Mouse (Mus musculus) MEL (cell line): Measurements from ENCODE around the gene Fus. TPM values are rescaled to one million over a fixed set of nuclear protein-coding genes. Genes with fewer than 3 reads are reported as not detected.

Experiments used
- DNase-seq: peaks from one replicate; pipeline ENCODE4 v3.0.0; 2011; ENCODE audit warnings: low read depth, low spot score
- H3K27ac ChIP-seq: 2 replicates; pipeline ENCODE4 v1.5.1; 2012; ENCODE audit warnings: low read depth, mild to moderate bottlenecking, control low read depth, low read length, moderate library complexity; ENCODE audit not compliant: control insufficient read depth
- H3K27me3 ChIP-seq, 2 experiments: fragments of 150-350 bp in 1 of 2; sonication (generic) in 1 of 2; 2 replicates each; pipeline ENCODE4 v1.6.1; 2012; ENCODE audit warnings: low read length in 2 of 2, mild to moderate bottlenecking in 2 of 2, improper control_type of control experiment in 1 of 2, moderate library complexity in 1 of 2; ENCODE audit not compliant: insufficient read depth in 2 of 2, control insufficient read depth in 1 of 2
- H3K36me3 ChIP-seq, 2 experiments: 2 replicates each; pipeline ENCODE4 v1.6.1; 2012 to 2014; ENCODE audit warnings: low read length in 2 of 2, improper control_type of control experiment in 1 of 2, inconsistent platforms in 1 of 2, mild to moderate bottlenecking in 1 of 2; ENCODE audit not compliant: insufficient read depth in 2 of 2, control insufficient read depth in 1 of 2
- H3K4me1 ChIP-seq, 2 experiments: fragments of 150-350 bp in 1 of 2; sonication (generic) in 1 of 2; 2 replicates each; pipeline ENCODE4 v1.6.1; 2012; ENCODE audit warnings: low read length in 2 of 2, improper control_type of control experiment in 1 of 2, mild to moderate bottlenecking in 1 of 2; ENCODE audit not compliant: insufficient read depth in 2 of 2, control insufficient read depth in 1 of 2
- H3K4me3 ChIP-seq, 2 experiments: fragments of 150-350 bp in 1 of 2; sonication (generic) in 1 of 2; 2 replicates each; pipeline ENCODE4 v1.5.1; 2012; ENCODE audit warnings: low read depth in 2 of 2, low read length in 2 of 2, mild to moderate bottlenecking in 2 of 2, moderate library complexity in 2 of 2, control low read depth in 1 of 2, improper control_type of control experiment in 1 of 2; ENCODE audit not compliant: control insufficient read depth in 1 of 2, insufficient read depth in 1 of 2
- H3K79me2 ChIP-seq: 2 replicates; pipeline ENCODE4 v1.6.1; 2012; ENCODE audit warnings: mild to moderate bottlenecking, low read length, moderate library complexity; ENCODE audit not compliant: control insufficient read depth, poor library complexity, insufficient read depth
- H3K9ac ChIP-seq: 2 replicates; pipeline ENCODE4 v1.6.1; 2012; ENCODE audit warnings: low read depth, mild to moderate bottlenecking, control low read depth, low read length, moderate library complexity; ENCODE audit not compliant: control insufficient read depth, poor library complexity, severe bottlenecking
- H3K9me3 ChIP-seq: fragments of 150-350 bp; sonication (generic); replicated peaks from 2 replicates; pipeline ENCODE4 v1.6.1; 2012; ENCODE audit warnings: mild to moderate bottlenecking, low read length, improper control_type of control experiment, moderate library complexity; ENCODE audit not compliant: insufficient read depth
- BHLHE40 ChIP-seq: IDR thresholded peaks from 2 replicates; pipeline ENCODE4 v1.6.1; 2012; ENCODE audit warnings: low read depth, mild to moderate bottlenecking, inconsistent platforms, low read length, improper control_type of control experiment, borderline replicate concordance
- CHD1 ChIP-seq: IDR thresholded peaks from 2 replicates; pipeline ENCODE4 v1.6.1; 2012; ENCODE audit warnings: low read depth, mild to moderate bottlenecking, inconsistent platforms, low read length, improper control_type of control experiment
- CTCF ChIP-seq, 3 experiments: IDR thresholded peaks in 2 of 3; conservative IDR thresholded peaks in 1 of 3; 2 replicates each; pipeline ENCODE4 v1.5.1; 2011 to 2012; ENCODE audit warnings: low read length in 3 of 3, low read depth in 2 of 3, mild to moderate bottlenecking in 2 of 3, improper control_type of control experiment in 1 of 3, inconsistent platforms in 1 of 3, mixed read lengths in 1 of 3, moderate library complexity in 1 of 3; ENCODE audit not compliant: control insufficient read depth in 1 of 3, insufficient read depth in 1 of 3, poor library complexity in 1 of 3, severe bottlenecking in 1 of 3
- E2F4 ChIP-seq: IDR thresholded peaks from 2 replicates; pipeline ENCODE4 v1.6.1; 2011; ENCODE audit warnings: low read depth, low read length, improper control_type of control experiment, borderline replicate concordance
- ELF1 ChIP-seq: IDR thresholded peaks from 2 replicates; pipeline ENCODE4 v1.6.1; 2014; ENCODE audit warnings: low read depth, mild to moderate bottlenecking, inconsistent platforms, low read length, improper control_type of control experiment, moderate library complexity
- EP300 ChIP-seq, 2 experiments: IDR thresholded peaks; 2 replicates each; pipeline ENCODE4 v1.6.1; 2011; ENCODE audit warnings: improper control_type of control experiment in 2 of 2, low read length in 2 of 2, low read depth in 1 of 2, mild to moderate bottlenecking in 1 of 2
- ETS1 ChIP-seq: IDR thresholded peaks from 2 replicates; pipeline ENCODE4 v1.6.1; 2012; ENCODE audit warnings: low read depth, mild to moderate bottlenecking, inconsistent platforms, low read length, improper control_type of control experiment, moderate library complexity
- MAX ChIP-seq: IDR thresholded peaks from 2 replicates; pipeline ENCODE4 v1.6.1; 2011; ENCODE audit warnings: low read length, improper control_type of control experiment
- MAZ ChIP-seq: IDR thresholded peaks from 2 replicates; pipeline ENCODE4 v1.6.1; 2012; ENCODE audit warnings: low read depth, mild to moderate bottlenecking, inconsistent platforms, low read length, improper control_type of control experiment
- MXI1 ChIP-seq: IDR thresholded peaks from 2 replicates; pipeline ENCODE4 v1.6.1; 2011; ENCODE audit warnings: mild to moderate bottlenecking, low read depth, low read length, improper control_type of control experiment
- NELFE ChIP-seq: IDR thresholded peaks from 2 replicates; pipeline ENCODE4 v1.6.1; 2011; ENCODE audit warnings: low read depth, low read length, improper control_type of control experiment
- NRF1 ChIP-seq: IDR thresholded peaks from 2 replicates; pipeline ENCODE4 v1.6.1; 2014; ENCODE audit warnings: low read depth, mild to moderate bottlenecking, inconsistent platforms, low read length, improper control_type of control experiment, moderate library complexity; ENCODE audit not compliant: poor library complexity, insufficient read depth, severe bottlenecking
- POLR2A ChIP-seq, 2 experiments: IDR thresholded peaks; 2 replicates each; pipeline ENCODE4 v1.6.1; 2011 to 2012; ENCODE audit warnings: low read length in 2 of 2, mild to moderate bottlenecking in 2 of 2, control low read depth in 1 of 2, improper control_type of control experiment in 1 of 2, low read depth in 1 of 2, moderate library complexity in 1 of 2; ENCODE audit not compliant: control insufficient read depth in 1 of 2, insufficient read depth in 1 of 2, poor library complexity in 1 of 2
- POLR2AphosphoS2 ChIP-seq: IDR thresholded peaks from 2 replicates; pipeline ENCODE4 v1.6.1; 2011; ENCODE audit warnings: low read length, improper control_type of control experiment
- RAD21 ChIP-seq: IDR thresholded peaks from 2 replicates; pipeline ENCODE4 v1.6.1; 2011; ENCODE audit warnings: mild to moderate bottlenecking, low read depth, low read length, improper control_type of control experiment
- RCOR1 ChIP-seq: IDR thresholded peaks from 2 replicates; pipeline ENCODE4 v1.6.1; 2012; ENCODE audit warnings: low read depth, mild to moderate bottlenecking, inconsistent platforms, low read length, improper control_type of control experiment
- SIN3A ChIP-seq: IDR thresholded peaks from 2 replicates; pipeline ENCODE4 v1.6.1; 2012; ENCODE audit warnings: low read length, improper control_type of control experiment, inconsistent platforms
- TAL1 ChIP-seq: IDR thresholded peaks from 2 replicates; pipeline ENCODE4 v1.6.1; 2012; ENCODE audit warnings: mild to moderate bottlenecking, inconsistent platforms, low read length, moderate library complexity, mixed read lengths
- TCF12 ChIP-seq: IDR thresholded peaks from 2 replicates; pipeline ENCODE4 v1.6.1; 2014; ENCODE audit warnings: low read depth, mild to moderate bottlenecking, inconsistent platforms, low read length, improper control_type of control experiment, moderate library complexity
- UBTF ChIP-seq: IDR thresholded peaks from 2 replicates; pipeline ENCODE4 v1.6.1; 2012; ENCODE audit warnings: low read depth, mild to moderate bottlenecking, inconsistent platforms, low read length, improper control_type of control experiment, moderate library complexity, borderline replicate concordance; ENCODE audit not compliant: insufficient read depth
- USF1 ChIP-seq: IDR thresholded peaks from 2 replicates; pipeline ENCODE4 v1.6.1; 2014; ENCODE audit warnings: low read depth, mild to moderate bottlenecking, inconsistent platforms, low read length, improper control_type of control experiment, moderate library complexity
- USF2 ChIP-seq, 2 experiments: IDR thresholded peaks; 2 replicates each; pipeline ENCODE4 v1.6.1; 2011 to 2012; ENCODE audit warnings: improper control_type of control experiment in 2 of 2, low read length in 2 of 2, borderline replicate concordance in 1 of 2, inconsistent platforms in 1 of 2, low read depth in 1 of 2, mild to moderate bottlenecking in 1 of 2; ENCODE audit not compliant: insufficient read depth in 1 of 2
- ZC3H11A ChIP-seq: IDR thresholded peaks from 2 replicates; pipeline ENCODE4 v1.6.1; 2012; ENCODE audit warnings: low read depth, mild to moderate bottlenecking, inconsistent platforms, low read length, improper control_type of control experiment
- ZKSCAN1 ChIP-seq: IDR thresholded peaks from 2 replicates; pipeline ENCODE4 v1.6.1; 2012; ENCODE audit warnings: low read depth, mild to moderate bottlenecking, inconsistent platforms, low read length, improper control_type of control experiment, moderate library complexity
- ZMIZ1 ChIP-seq: IDR thresholded peaks from 2 replicates; pipeline ENCODE4 v1.6.1; 2012; ENCODE audit warnings: low read depth, mild to moderate bottlenecking, inconsistent platforms, low read length, improper control_type of control experiment, moderate library complexity
- ZNF384 ChIP-seq: IDR thresholded peaks from 2 replicates; pipeline ENCODE4 v1.6.1; 2012; ENCODE audit warnings: low read depth, mild to moderate bottlenecking, inconsistent platforms, low read length, improper control_type of control experiment
- polyA plus RNA-seq, 2 experiments: library from polyadenylated mRNA; stranded (reverse) in 1 of 2; unstranded in 1 of 2; fragments of >175 nt in 1 of 2; fragments of >200 nt in 1 of 2; gene quantifications; 2 replicates each; pipeline versions ENCODE4 v1.2.1 to v1.2.4; 2012; ENCODE audit warnings: low replicate concordance in 2 of 2, low read depth in 1 of 2; ENCODE audit not compliant: insufficient read length in 2 of 2, insufficient read depth in 1 of 2, missing spikeins in 1 of 2
- total RNA-seq: library from RNA; depleted of rRNA; stranded (reverse); fragments of 300-350 nt; gene quantifications from 2 replicates; pipeline ENCODE4 v1.2.3, GENCODE M21; 2012

Fus gene
- total and polyA plus RNA-seq, 3 experiments = 49.7 to 848 (median 346) TPM

DNA sequence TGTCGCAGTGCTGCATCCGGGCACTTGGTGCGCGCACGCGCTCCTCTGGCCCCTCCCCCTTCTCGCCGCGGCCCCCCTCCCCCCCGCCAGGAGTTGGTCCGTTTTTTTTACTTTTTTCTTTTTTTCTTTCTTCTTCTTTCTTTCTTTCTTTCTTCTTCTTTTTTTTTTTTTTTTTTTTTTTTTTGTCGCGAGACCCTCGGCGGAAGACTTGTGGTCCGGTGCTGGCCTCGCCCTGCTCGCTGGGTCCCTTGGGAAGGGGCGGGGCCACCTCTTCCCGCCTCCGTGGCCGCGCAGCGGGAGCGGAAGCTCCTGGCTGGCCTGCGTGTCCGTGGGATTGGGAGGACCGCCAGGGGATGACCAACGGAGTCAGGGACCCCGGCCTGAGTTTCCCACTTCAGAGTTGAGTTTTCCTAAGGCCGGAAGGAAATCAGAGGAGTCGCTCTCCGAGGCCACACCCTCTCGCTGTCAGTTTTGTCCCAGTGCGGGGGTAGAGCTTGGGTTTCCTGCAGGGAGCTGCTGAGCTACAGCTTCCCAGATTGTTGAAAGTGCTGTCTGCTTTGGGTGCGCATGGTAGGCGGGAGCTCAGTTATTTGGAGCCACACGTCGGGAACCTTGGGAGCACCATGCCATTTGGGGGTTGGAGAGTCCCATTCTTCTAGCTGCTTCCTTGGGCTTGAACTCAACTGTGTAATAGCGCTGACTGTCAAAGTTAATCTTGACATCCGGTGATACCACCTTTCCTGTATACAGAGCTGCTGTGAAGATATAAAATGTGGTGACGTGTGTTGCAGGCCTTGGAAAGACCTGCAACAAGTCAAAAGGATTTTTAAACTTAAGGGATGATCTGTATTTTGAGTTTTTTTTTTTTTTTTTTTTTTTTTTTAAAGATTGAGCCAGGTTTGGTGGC, 918 bp downstream of the Fus start:
- no peaks in the 10 kb centered on the region for H3K27me3 ChIP-seq
- peaks cover 19 to 38% of the 10 kb centered on the region in 2 experiments for H3K36me3 ChIP-seq
- peaks cover 44% of the 10 kb centered on the region for H3K79me2 ChIP-seq
- peak; percentile 80 for DNase-seq
- no peaks in the 10 kb centered on the region for H3K9me3 ChIP-seq
- peak overlapping the region; percentile 81 to 97 for H3K4me3 ChIP-seq
- TF ChIP-seq MAZ = 0 out of 2 replicates have a peak, but pooled peaks have one; percentile 1
- peak; percentile 40 for TF ChIP-seq ETS1
- TF ChIP-seq RCOR1 = no peak
- no peak for TF ChIP-seq ZC3H11A
- no peak for TF ChIP-seq POLR2A (IDR thresholded peaks at IDR 0.05; ENCODE audit: control insufficient read depth in 1 of 2, insufficient read depth in 1 of 2, low read depth in 1 of 2, low read length in 2 of 2, poor library complexity in 1 of 2)
- peak; percentile 51; the same call in 1 of the 2 replicates for TF ChIP-seq NRF1
- no peak for TF ChIP-seq CHD1
- TF ChIP-seq TAL1 = no peak
- TF ChIP-seq USF2 (IDR thresholded peaks at IDR 0.05; ENCODE audit: borderline replicate concordance in 1 of 2, insufficient read depth in 1 of 2, low read depth in 1 of 2, low read length in 2 of 2) = no peak
- no peak for TF ChIP-seq MAX
- TF ChIP-seq POLR2AphosphoS2 = peak; percentile 41; the same call in 1 of the 2 replicates
- TF ChIP-seq ZNF384 = peak; percentile 31; the same call in 1 of the 2 replicates
- TF ChIP-seq USF1 = no peak
- no peak for TF ChIP-seq RAD21
- no peak; the same call in none of the 2 replicates for TF ChIP-seq SIN3A
- TF ChIP-seq ZMIZ1 = no peak
- no peak for TF ChIP-seq E2F4
- TF ChIP-seq ELF1 = no peak
- no peak for TF ChIP-seq UBTF
- TF ChIP-seq EP300 (IDR thresholded peaks at IDR 0.05; ENCODE audit: low read depth in 1 of 2, low read length in 2 of 2) = no peak
- TF ChIP-seq TCF12 = no peak
- TF ChIP-seq NELFE = no peak
- TF ChIP-seq CTCF (IDR thresholded peaks at IDR 0.05 in 2 of 3, conservative IDR thresholded peaks at IDR 0.05 in 1 of 3; ENCODE audit: control insufficient read depth in 1 of 3, insufficient read depth in 1 of 3, low read depth in 2 of 3, low read length in 3 of 3, poor library complexity in 1 of 3, severe bottlenecking in 1 of 3) = no peak
- TF ChIP-seq ZKSCAN1 = no peak
- peak; percentile 67 for TF ChIP-seq MXI1
- TF ChIP-seq BHLHE40 = no peak
- H3K9ac ChIP-seq = peak overlapping the region; percentile 99
- peaks cover 3 to 17% of the 10 kb centered on the region in 2 experiments for H3K4me1 ChIP-seq
- H3K27ac ChIP-seq = peak overlapping the region; percentile 37
